Mouse (Mus musculus) c-Kit-negative CD71-positive TER-119-positive erythroid progenitor cells, embryonic 14.5 days (primary cell): ENCODE measurements around the gene Gm4894.

Experiments used
- DNase-seq: peaks from one replicate; pipeline ENCODE4 v3.0.0-alpha.2; 2013; ENCODE audit warnings: low read depth, low spot score

Gene Gm4894

GRCm38 (mm10) chr9:49250231-49250630 is at the start of gene Gm4894:
Gene Gm4894 (plus strand): TSS chr9:49250531.
- no peak for DNase-seq

- no peak for DNase-seq
Measured at GRCm38 (mm10) chr9:49206331-49206730, 44.0 kb upstream of the Gm4894 start.

- DNase-seq, result no peak
Measured at GRCm38 (mm10) chr9:49211493-49211892, 38.8 kb upstream of the Gm4894 start.

GRCm38 (mm10) chr9:49214734-49215133 is 35.6 kb upstream of the Gm4894 start:
- no peak for DNase-seq

GRCm38 (mm10) chr9:49217626-49218607 is 32.4 kb upstream of the Gm4894 start:
- DNase-seq, result no peak

- no peak for DNase-seq
Measured at GRCm38 (mm10) chr9:49224488-49224887, 25.8 kb upstream of the Gm4894 start.

GRCm38 (mm10) chr9:49227442-49227841 is 22.9 kb upstream of the Gm4894 start:
- no peak for DNase-seq

- DNase-seq, result no peak
Measured at GRCm38 (mm10) chr9:49229054-49229453, 21.3 kb upstream of the Gm4894 start.

GRCm38 (mm10) chr9:49246839-49247238 is 3.5 kb upstream of the Gm4894 start:
- DNase-seq, result no peak

GRCm38 (mm10) chr9:49268949-49269348 is 18.6 kb downstream of the Gm4894 start:
- DNase-seq, result no peak

GRCm38 (mm10) chr9:49273566-49273965 is 23.2 kb downstream of the Gm4894 start:
- no peak for DNase-seq

GRCm38 (mm10) chr9:49275976-49276375 is 25.6 kb downstream of the Gm4894 start:
- no peak for DNase-seq

- DNase-seq, result no peak
Measured at GRCm38 (mm10) chr9:49276542-49277334, 26.4 kb downstream of the Gm4894 start.

- DNase-seq, result no peak
Measured at GRCm38 (mm10) chr9:49295101-49295500, 44.8 kb downstream of the Gm4894 start.

- no peak for DNase-seq
Measured at GRCm38 (mm10) chr9:49307576-49307975, 57.2 kb downstream of the Gm4894 start.

GRCm38 (mm10) chr9:49310821-49311220 is 60.5 kb downstream of the Gm4894 start:
- no peak for DNase-seq

GRCm38 (mm10) chr9:49318638-49319037 is 68.3 kb downstream of the Gm4894 start:
- DNase-seq, result no peak
